In the genomic region with DNA sequence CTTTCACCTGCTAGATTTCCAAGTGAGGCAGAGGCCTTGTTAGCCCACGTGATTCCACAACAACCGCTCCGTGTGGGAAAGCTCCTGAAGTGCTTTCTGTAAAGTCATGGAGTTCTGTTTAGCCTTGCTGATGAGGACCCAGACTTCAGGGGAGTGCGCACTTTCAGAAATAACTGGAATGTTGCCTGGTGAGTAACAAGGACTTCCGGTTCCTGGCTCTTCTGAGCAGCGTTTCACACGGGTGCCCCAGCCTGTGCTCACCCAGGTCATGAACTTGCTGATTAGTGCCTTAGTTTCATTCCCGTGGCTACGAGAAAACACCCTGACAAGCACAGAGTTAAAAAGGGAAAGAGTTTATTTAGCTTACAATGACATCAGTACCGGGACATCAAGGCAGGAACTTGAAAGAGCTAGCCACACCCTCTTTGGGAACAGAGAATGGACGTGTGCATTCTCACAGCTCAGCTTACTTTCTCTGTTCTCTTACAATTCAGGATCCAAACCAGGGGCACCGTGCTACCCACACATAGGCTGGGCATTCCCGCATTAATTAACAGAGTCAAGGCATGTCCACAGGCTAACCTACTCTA, we compare ENCODE assay signal across 9 mouse cellular contexts.
DNase-seq lines count a peak whose midpoint lies in the region; ATAC-seq and TF ChIP-seq lines count a peak whose summit lies in the region.
"Had no signal": no experiment of that assay in that cellular context is flagged by ENCODE, and none has a peak within 500 bp of the region (broad histone marks: within the 10 kb centered on the region; RNA-seq: fewer than 3 reads in every experiment).

No protein-coding gene starts in this region.

- no peaks in the 10 kb centered on the region for H3K27me3 ChIP-seq in forebrain, embryonic 10.5 days (ENCODE audit: poor library complexity, severe bottlenecking)
- no peaks in the 10 kb centered on the region for H3K27me3 ChIP-seq in forebrain, embryonic 12.5 days
- no peaks in the 10 kb centered on the region for H3K27me3 ChIP-seq in intestine, embryonic 15.5 days (replicated peaks)
- H3K27me3 ChIP-seq in lung, postnatal 0 days (replicated peaks; ENCODE audit: insufficient read depth, low read length), result no peaks in the 10 kb centered on the region
- no peaks in the 10 kb centered on the region for H3K27me3 ChIP-seq in hindbrain, postnatal 0 days (ENCODE audit: insufficient read depth, low read length)
- no peaks in the 10 kb centered on the region for H3K27me3 ChIP-seq in forebrain, embryonic 15.5 days
- H3K27me3 ChIP-seq: CH12.LX had no signal

- no peak for TF ChIP-seq CTCF in lung, postnatal 0 days (IDR thresholded peaks at IDR 0.05)
- no peak for TF ChIP-seq CTCF in hindbrain, postnatal 0 days (IDR thresholded peaks at IDR 0.05; ENCODE audit: low read depth)

- WGBS in forebrain, embryonic 10.5 days, result 65% methylated on average over 13 of the region's 13 CpGs
- 52% methylated on average over 13 of the region's 13 CpGs for WGBS in forebrain, embryonic 12.5 days
- WGBS in intestine, embryonic 15.5 days, result 45% methylated on average over 13 of the region's 13 CpGs
- 27% methylated on average over 13 of the region's 13 CpGs for WGBS in lung, postnatal 0 days
- 58% methylated on average over 13 of the region's 13 CpGs for WGBS in hindbrain, postnatal 0 days
- 47% methylated on average over 13 of the region's 13 CpGs for WGBS in forebrain, embryonic 15.5 days

- no peak for DNase-seq in forebrain, embryonic 10.5 days (ENCODE audit: extremely low spot score, low spot score)
- DNase-seq in lung, postnatal 0 days (ENCODE audit: low spot score), result peak; percentile 88
- DNase-seq in thymus, postnatal 14 days, result no peak
- DNase-seq in hindbrain, postnatal 0 days (ENCODE audit: low spot score), result no peak

- no peak overlapping the region for H3K4me3 ChIP-seq in forebrain, embryonic 10.5 days
- no peak overlapping the region for H3K4me3 ChIP-seq in forebrain, embryonic 12.5 days (replicated peaks)
- peak overlapping the region; percentile 37 for H3K4me3 ChIP-seq in brown adipose tissue, adult 24 weeks (ENCODE audit: insufficient read depth, low read depth, low read length)
- H3K4me3 ChIP-seq in intestine, embryonic 15.5 days (replicated peaks), result no peak overlapping the region
- peak overlapping the region; percentile 12; the same call in 1 of the 2 replicates for H3K4me3 ChIP-seq in lung, postnatal 0 days (ENCODE audit: low read depth, low read length)
- no peak overlapping the region for H3K4me3 ChIP-seq in hindbrain, postnatal 0 days (ENCODE audit: low read length)
- H3K4me3 ChIP-seq in forebrain, embryonic 15.5 days, result no peak overlapping the region

- no peak overlapping the region for H3K4me2 ChIP-seq in forebrain, embryonic 12.5 days
- H3K4me2 ChIP-seq in intestine, embryonic 15.5 days (replicated peaks), result no peak overlapping the region
- H3K4me2 ChIP-seq in lung, postnatal 0 days (replicated peaks; ENCODE audit: low read depth, low read length), result peak overlapping the region; percentile 36
- no peak overlapping the region for H3K4me2 ChIP-seq in hindbrain, postnatal 0 days (ENCODE audit: low read depth, low read length)
- H3K4me2 ChIP-seq in forebrain, embryonic 15.5 days (replicated peaks), result no peak overlapping the region

- H3K9ac ChIP-seq in forebrain, embryonic 12.5 days, result no peak overlapping the region
- H3K9ac ChIP-seq in intestine, embryonic 15.5 days, result no peak overlapping the region
- H3K9ac ChIP-seq in lung, postnatal 0 days (replicated peaks; ENCODE audit: low read depth), result no peak overlapping the region
- H3K9ac ChIP-seq in hindbrain, postnatal 0 days (replicated peaks; ENCODE audit: low read length), result no peak overlapping the region
- no peak overlapping the region for H3K9ac ChIP-seq in forebrain, embryonic 15.5 days (replicated peaks)

- H3K9me3 ChIP-seq in forebrain, embryonic 10.5 days, result no peaks in the 10 kb centered on the region
- no peaks in the 10 kb centered on the region for H3K9me3 ChIP-seq in forebrain, embryonic 12.5 days
- H3K9me3 ChIP-seq in intestine, embryonic 15.5 days, result no peaks in the 10 kb centered on the region
- no peaks in the 10 kb centered on the region for H3K9me3 ChIP-seq in lung, postnatal 0 days (ENCODE audit: low read length)
- no peaks in the 10 kb centered on the region for H3K9me3 ChIP-seq in hindbrain, postnatal 0 days (ENCODE audit: low read length)
- no peaks in the 10 kb centered on the region for H3K9me3 ChIP-seq in forebrain, embryonic 15.5 days

- no peaks in the 10 kb centered on the region for H3K36me3 ChIP-seq in forebrain, embryonic 10.5 days (replicated peaks)
- H3K36me3 ChIP-seq in forebrain, embryonic 12.5 days (replicated peaks), result no peaks in the 10 kb centered on the region
- no peaks in the 10 kb centered on the region for H3K36me3 ChIP-seq in intestine, embryonic 15.5 days
- H3K36me3 ChIP-seq in lung, postnatal 0 days (ENCODE audit: insufficient read depth, low read length), result no peaks in the 10 kb centered on the region
- H3K36me3 ChIP-seq in hindbrain, postnatal 0 days (ENCODE audit: insufficient read depth, low read length), result no peaks in the 10 kb centered on the region
- H3K36me3 ChIP-seq in forebrain, embryonic 15.5 days, result no peaks in the 10 kb centered on the region

- no peak; the same call in 1 of the 2 replicates for ATAC-seq in forebrain, embryonic 12.5 days (ENCODE audit: low FRiP score)
- ATAC-seq in intestine, embryonic 15.5 days, result peak; percentile 62
- peak; percentile 96 for ATAC-seq in lung, postnatal 0 days
- ATAC-seq in hindbrain, postnatal 0 days, result no peak
- no peak for ATAC-seq in forebrain, embryonic 15.5 days (replicated peaks)

- TF ChIP-seq EP300 in lung, postnatal 0 days (IDR thresholded peaks at IDR 0.05), result peak; percentile 73

- H3K4me1 ChIP-seq in forebrain, embryonic 10.5 days, result peaks cover 9% of the 10 kb centered on the region
- H3K4me1 ChIP-seq in forebrain, embryonic 12.5 days, result peaks cover 4% of the 10 kb centered on the region; the same call in 1 of the 2 replicates
- H3K4me1 ChIP-seq in brown adipose tissue, adult 24 weeks (ENCODE audit: control insufficient read depth, insufficient read depth, insufficient read length, low read length), result no peaks in the 10 kb centered on the region
- H3K4me1 ChIP-seq in intestine, embryonic 15.5 days (replicated peaks), result no peaks in the 10 kb centered on the region
- H3K4me1 ChIP-seq in lung, postnatal 0 days (ENCODE audit: insufficient read depth, low read depth, low read length), result no peaks in the 10 kb centered on the region
- no peaks in the 10 kb centered on the region for H3K4me1 ChIP-seq in hindbrain, postnatal 0 days (ENCODE audit: insufficient read depth, low read length)
- H3K4me1 ChIP-seq in forebrain, embryonic 15.5 days, result no peaks in the 10 kb centered on the region

- peak overlapping the region; percentile 35; the same call in 1 of the 2 replicates for H3K27ac ChIP-seq in forebrain, embryonic 10.5 days
- no peak overlapping the region for H3K27ac ChIP-seq in forebrain, embryonic 12.5 days
- no peak overlapping the region for H3K27ac ChIP-seq in brown adipose tissue, adult 24 weeks (replicated peaks; ENCODE audit: low read depth, low read length)
- no peak overlapping the region for H3K27ac ChIP-seq in intestine, embryonic 15.5 days
- peak overlapping the region; percentile 85 for H3K27ac ChIP-seq in lung, postnatal 0 days (ENCODE audit: low read length)
- H3K27ac ChIP-seq in hindbrain, postnatal 0 days, result no peak overlapping the region
- no peak overlapping the region for H3K27ac ChIP-seq in forebrain, embryonic 15.5 days (replicated peaks)

Comparison
In these comparisons a context has a peak if more than half of its experiments do, and no peak if none do; other contexts are left out.
1. H3K27ac ChIP-seq: peak in forebrain, embryonic 10.5 days (single experiment) and lung, postnatal 0 days (single experiment); none in forebrain, embryonic 12.5 days (single experiment), brown adipose tissue, adult 24 weeks (single experiment), intestine, embryonic 15.5 days (single experiment), hindbrain, postnatal 0 days (single experiment) and forebrain, embryonic 15.5 days (single experiment).
2. H3K4me3 ChIP-seq: peak in brown adipose tissue, adult 24 weeks (single experiment) and lung, postnatal 0 days (single experiment); none in forebrain, embryonic 10.5 days (single experiment), forebrain, embryonic 12.5 days (single experiment), intestine, embryonic 15.5 days (single experiment), hindbrain, postnatal 0 days (single experiment) and forebrain, embryonic 15.5 days (single experiment).
3. ATAC-seq: peak in intestine, embryonic 15.5 days (single experiment) and lung, postnatal 0 days (single experiment); none in forebrain, embryonic 12.5 days (single experiment), hindbrain, postnatal 0 days (single experiment) and forebrain, embryonic 15.5 days (single experiment).